Mouse (Mus musculus): ENCODE data around the gene Slc35a1.

- TF ChIP-seq FLI1 (IDR thresholded peaks at IDR 0.05; ENCODE audit: low read length) = no peak
- TF ChIP-seq GATA1 (IDR thresholded peaks at IDR 0.05; ENCODE audit: borderline replicate concordance, low read length) = no peak
Observed at GRCm38 (mm10) chr4:34667923-34668322, 19.3 kb downstream of the Slc35a1 start.
